Mouse (Mus musculus): Measurements from ENCODE around the gene Oxsr1.

Gene Oxsr1

GRCm38 (mm10) chr9:119212996-119213395 is 109.2 kb downstream of the Oxsr1 start:
- no peak for DNase-seq

- no peak for DNase-seq
These were observed 113.2 kb downstream of the Oxsr1 start, which contains the start of gene Slc22a13 for GRCm38 (mm10) chr9:119208998-119209397. Slc22a13 (minus strand) TSS chr9:119209098.

GRCm38 (mm10) chr9:119207113-119207512 is 115.1 kb downstream of the Oxsr1 start:
- no peak for DNase-seq

GRCm38 (mm10) chr9:119206666-119207065 is 115.6 kb downstream of the Oxsr1 start:
- no peak for DNase-seq

- DNase-seq: no peak
These were observed 116.5 kb downstream of the Oxsr1 start for GRCm38 (mm10) chr9:119205756-119206155.

GRCm38 (mm10) chr9:119203617-119204016 is 118.6 kb downstream of the Oxsr1 start:
- DNase-seq: no peak

- no peak for DNase-seq
These were observed 120.6 kb downstream of the Oxsr1 start for GRCm38 (mm10) chr9:119201653-119202052.

- DNase-seq: no peak
These were observed 122.9 kb downstream of the Oxsr1 start for GRCm38 (mm10) chr9:119199151-119199861.

GRCm38 (mm10) chr9:119192202-119192990 is 129.8 kb downstream of the Oxsr1 start:
- DNase-seq: peak; percentile 26

All from right cerebral cortex, postnatal 25 days (tissue).